Mouse (Mus musculus) cerebellum, adult 18-20 months (tissue): ENCODE data around the gene Rassf3.

ENCODE experiments used
- DNase-seq, 2 experiments: peaks; one replicate each; pipeline ENCODE4 v3.0.0; 2021

Rassf3 gene

DNA sequence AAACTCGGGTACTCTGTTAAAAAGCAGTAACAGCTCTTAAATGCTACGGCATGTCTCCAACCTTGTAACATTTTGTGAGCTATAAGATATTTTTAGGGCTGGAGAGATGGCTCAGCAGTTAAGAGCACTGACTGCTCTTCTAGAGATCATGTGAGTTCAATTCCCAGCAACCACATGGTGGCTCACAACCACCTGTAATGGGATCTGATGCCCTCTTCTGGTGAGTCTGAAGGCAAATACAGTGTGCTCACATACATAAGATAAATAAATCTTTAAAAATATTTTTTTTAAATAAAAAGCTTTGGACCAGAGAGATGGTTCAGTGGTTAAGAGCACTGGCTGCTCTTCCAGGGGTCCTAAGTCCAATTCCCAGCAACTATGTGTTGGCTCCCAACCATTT lies 115.8 kb downstream of the Rassf3 start:
- DNase-seq: no peak
